Mouse (Mus musculus): ENCODE data around the gene Maml2.

The Maml2 gene

DNA sequence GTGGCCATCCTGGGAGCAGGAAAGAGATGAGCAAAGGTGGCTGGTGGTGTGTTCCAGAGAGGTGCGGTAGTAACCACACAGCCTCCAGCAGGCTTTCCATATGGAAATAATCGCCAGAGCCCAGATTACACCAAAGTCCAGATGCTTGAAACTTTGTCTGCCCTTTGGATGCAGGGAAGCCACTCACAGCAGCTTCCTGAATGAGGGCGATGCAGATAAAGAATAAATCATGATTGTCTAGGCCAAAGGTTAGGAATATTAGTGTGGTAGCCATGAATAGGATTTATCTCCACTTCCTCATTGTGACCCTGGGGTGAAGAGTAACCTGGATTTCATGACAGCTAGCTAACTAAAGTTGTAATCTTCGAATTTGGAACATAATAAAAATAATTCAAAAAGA lies 407.2 kb downstream of the Maml2 start:
- CTCF ChIA-PET: no interaction called here

DNA sequence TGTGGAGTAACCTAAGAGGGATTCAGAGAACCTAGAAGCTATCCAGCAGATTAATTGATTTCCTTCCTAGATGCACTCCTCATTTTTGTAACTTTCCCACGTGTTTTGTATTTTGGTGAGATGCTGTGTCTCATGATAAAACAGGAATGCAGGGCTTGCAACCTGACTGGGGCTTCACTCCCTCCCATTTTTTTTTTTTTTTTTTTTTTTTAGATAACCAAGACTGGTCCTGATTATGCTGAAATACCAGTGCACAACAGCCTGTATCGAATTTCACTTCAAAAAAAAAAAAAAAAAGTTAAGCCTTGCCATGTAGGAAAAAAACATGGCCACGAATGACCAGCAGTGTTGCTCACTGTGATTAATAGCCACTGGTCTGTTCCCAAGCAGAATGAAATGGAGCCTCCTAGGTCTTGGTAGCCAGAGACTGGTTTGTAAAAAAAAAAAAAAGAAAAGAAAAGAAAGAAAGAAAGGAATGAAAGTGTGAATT lies 409.4 kb downstream of the Maml2 start:
- CTCF ChIA-PET: no interaction called here

DNA sequence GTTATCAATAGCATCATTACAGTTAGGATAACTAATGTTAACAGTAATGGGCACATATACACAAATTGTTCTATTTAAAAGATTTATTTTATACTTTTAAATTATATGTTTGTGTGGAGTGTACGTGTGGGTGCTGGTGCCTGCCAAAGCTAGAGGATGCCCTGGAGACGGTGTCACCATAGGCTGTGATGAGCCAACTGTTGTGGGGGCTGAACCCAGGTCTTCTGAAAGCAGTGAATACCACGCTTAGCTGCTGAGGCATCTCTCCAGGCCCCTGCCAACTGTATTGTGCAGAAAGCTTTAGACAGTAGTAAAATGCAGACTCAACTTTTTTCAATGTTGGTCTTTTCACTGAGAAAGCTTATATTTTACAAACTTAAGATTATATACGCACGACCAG lies 411.7 kb downstream of the Maml2 start:
- CTCF ChIA-PET: no interaction called here

DNA sequence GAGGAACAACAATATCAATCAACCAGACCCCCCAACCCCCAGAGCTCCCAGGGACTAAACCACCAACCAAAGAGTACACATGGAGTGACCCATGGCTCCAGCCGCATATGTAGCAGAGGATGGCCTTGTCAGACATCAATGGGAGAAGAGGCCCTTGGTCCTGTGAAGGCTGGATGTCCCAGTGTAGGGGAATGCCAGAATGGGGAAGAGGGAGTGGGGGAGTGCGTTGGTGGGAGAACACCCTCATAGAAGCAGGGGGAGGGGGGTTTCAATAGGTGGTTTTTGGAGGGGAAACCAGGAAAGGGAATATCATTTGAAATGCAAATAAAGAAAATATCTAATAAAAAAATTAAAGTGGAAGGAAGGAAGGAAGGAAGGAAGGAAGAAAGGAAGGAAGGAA lies 418.1 kb downstream of the Maml2 start:
- CTCF ChIA-PET: interaction anchor here (1.1 to 2.0 kb wide), 2 partner anchors 475 to 484 kb away, joined by 3 to 17 read pairs; no protein-coding TSS in a partner anchor

DNA sequence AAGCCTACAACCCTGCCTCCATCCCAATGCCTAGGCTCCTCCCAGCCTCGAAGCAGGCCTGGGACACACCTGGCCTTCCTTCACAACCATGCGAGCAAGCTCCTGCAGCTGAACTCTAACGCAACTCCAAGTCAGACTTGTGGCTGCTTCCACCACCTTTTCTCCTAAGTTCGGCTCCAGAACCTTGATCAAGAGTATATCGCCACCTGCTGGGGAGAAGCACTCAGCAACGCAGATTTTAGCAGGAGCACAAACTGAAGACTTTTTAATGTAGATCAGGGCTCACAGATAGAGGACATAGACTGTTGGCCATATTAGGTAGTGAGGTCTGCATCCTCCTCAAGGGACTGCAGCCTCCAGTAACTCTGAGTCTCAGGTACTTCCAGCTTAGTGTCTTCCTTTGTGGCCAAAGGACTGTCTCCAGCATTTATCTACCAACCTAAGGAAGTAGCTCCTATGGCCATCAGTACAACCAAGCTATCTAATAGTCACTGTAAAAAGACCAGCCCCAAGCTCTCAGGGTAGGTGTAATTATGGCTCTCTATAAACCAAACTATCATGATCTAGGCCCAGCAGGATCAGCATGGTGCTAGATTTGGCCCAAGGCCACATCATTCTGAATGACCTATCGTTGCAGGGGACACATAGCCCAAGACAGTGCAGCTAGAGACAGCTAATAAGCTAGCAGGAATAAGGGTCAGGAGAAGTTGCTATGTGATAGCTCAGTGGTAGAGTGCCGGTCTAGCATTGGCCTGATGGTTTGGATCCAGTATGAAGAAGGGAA lies 418.8 kb downstream of the Maml2 start:
- CTCF ChIA-PET: interaction anchor here (0.6 to 2.0 kb wide), 3 partner anchors 134 to 485 kb away, joined by 3 to 17 read pairs (median 4); no protein-coding TSS in a partner anchor

DNA sequence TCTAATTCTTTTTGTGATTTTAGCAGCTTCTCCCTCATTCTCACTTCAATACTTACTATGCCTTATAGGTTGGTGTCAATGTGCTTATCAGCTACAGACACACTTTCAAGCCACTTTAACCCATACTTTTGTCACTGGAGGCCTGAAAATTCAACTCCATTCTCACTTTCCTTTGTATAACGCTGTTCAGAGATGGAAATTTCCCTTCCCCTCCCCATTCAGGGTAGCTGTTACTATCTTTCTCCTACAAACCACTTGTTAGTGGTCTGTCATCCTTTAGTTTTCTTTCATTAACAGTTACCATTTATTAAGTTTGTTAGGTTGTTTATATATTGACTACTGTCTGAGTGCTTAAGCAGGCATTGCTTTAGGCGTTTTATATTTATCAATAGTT lies 450.6 kb downstream of the Maml2 start, which contains the start of gene Mtmr2:
Mtmr2 (plus strand) TSS at position 7 of the 394 bp plus-strand sequence.
- CTCF ChIA-PET: no interaction called here

DNA sequence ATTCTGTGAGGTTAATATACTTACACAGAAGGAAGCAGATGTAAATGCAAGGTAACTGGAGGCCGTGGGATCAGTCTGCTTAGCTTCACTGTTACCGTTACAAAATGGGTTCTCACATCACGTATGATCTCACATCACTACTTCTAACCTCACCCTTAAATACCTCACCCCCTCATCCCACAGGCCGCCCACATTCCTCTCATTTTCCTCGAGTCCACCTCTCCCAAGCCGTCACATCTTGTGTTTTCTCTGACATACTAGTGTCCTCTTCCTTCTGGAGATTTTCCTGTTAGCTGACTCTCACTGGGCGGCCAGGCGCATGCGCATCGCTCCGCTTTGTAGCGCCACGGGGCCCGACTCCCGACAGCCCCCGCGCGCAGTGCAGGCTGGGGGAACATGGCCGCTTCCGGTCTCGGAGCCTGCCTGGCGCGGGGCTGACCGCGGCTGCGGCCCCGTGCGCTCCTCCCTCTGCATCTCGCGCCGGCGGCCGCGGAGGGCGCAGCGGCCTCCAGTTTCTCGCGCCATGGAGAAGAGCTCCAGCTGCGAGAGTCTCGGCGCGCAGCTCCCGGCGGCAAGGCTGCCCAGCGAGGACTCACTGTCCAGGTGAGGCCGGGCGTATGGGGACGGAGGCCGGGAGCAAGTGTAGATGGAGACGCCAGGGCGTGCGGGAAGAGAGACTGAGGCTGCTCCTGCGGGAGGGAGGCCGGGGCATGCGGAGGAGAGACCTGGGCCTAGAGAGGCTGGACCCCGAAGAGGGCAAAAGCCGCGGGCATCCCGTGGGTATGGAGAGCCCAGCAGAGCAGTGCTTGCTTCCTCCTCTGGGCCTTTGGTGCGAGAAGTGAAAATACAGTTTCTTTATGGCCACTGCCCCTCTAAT lies 451.3 kb downstream of the Maml2 start:
- CTCF ChIA-PET: no interaction called here

DNA sequence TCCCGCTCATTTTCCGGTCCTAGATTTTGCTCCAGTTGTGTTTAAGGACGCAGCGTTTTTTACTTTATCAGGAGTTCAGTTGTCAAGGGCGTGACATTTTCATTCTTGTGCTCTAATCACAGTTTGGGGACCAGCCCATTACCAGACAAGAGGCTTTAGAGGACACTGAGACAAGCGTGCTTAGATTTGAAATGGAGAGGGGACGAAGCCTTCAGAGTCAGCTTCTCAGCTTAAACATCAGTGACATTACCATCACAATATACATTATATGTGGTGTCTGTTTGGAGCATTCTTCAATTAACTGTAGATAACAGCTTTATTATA lies 451.9 kb downstream of the Maml2 start:
- CTCF ChIA-PET: no interaction called here

DNA sequence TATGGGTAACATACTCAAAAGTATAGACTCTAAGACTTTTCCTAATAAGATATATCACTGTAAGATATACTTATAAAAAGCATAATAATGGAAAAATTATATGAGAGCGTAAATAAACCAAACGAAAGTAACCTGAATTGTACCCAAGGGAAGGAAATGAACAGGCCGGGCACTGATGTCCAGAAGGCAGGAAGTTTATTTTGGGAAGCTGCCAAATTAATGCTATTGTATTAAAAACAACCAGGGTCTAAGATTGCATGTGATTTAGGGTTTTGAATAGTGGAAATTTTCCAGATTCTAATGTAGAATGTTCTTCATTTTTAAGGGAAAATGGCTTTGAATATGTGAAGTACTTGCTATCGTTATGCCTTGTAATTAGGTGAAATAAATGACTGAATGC lies 454.8 kb downstream of the Maml2 start:
- CTCF ChIA-PET: no interaction called here

Data from spleen, embryonic (tissue).